Mouse (Mus musculus) hindbrain, embryonic 14.5 days (tissue): Measurements from ENCODE around the gene Glcci1. TPM values are rescaled to one million over a fixed set of nuclear protein-coding genes. Genes with fewer than 3 reads are reported as not detected.

Experiments used
- ATAC-seq: fragments of 200-750 bp; cut with Nextera tagmentation; 2 replicates; pipeline ENCODE4 v1.8.0; 2017; ENCODE audit warnings: moderate number of reproducible peaks, mild to moderate bottlenecking, moderate TSS enrichment, moderate library complexity; ENCODE audit not compliant: low FRiP score
- DNase-seq: peaks from one replicate; pipeline ENCODE4 v3.0.0-alpha.2; 2015; ENCODE audit warnings: low spot score
- H3K27ac ChIP-seq: fragments of 300-500 bp; sonication (generic); 2 replicates; pipeline ENCODE4 v1.5.1; 2014; ENCODE audit warnings: mild to moderate bottlenecking, moderate library complexity
- H3K27me3 ChIP-seq: fragments of 300-500 bp; sonication (generic); 2 replicates; pipeline ENCODE4 v1.6.1; 2014; ENCODE audit warnings: mild to moderate bottlenecking, low read length, mixed read lengths; ENCODE audit not compliant: control insufficient read depth, insufficient read depth
- H3K36me3 ChIP-seq: fragments of 300-500 bp; sonication (generic); replicated peaks from 2 replicates; pipeline ENCODE4 v1.6.1; 2014; ENCODE audit not compliant: control insufficient read depth, insufficient read depth
- H3K4me1 ChIP-seq: fragments of 300-500 bp; sonication (generic); replicated peaks from 2 replicates; pipeline ENCODE4 v1.6.1; 2014; ENCODE audit warnings: antibody characterized with exemption, low read length, mixed read lengths; ENCODE audit not compliant: control insufficient read depth, insufficient read depth
- H3K4me2 ChIP-seq: fragments of 300-500 bp; sonication (generic); replicated peaks from 2 replicates; pipeline ENCODE4 v1.6.1; 2014; ENCODE audit warnings: mild to moderate bottlenecking, moderate library complexity
- H3K4me3 ChIP-seq: fragments of 300-500 bp; sonication (generic); replicated peaks from 2 replicates; pipeline ENCODE4 v1.5.1; 2014; ENCODE audit warnings: mild to moderate bottlenecking, low read length
- H3K9ac ChIP-seq: fragments of 300-500 bp; sonication (generic); 2 replicates; pipeline ENCODE4 v1.6.1; 2014
- H3K9me3 ChIP-seq: fragments of 300-500 bp; sonication (generic); 2 replicates; pipeline ENCODE4 v1.6.1; 2016; ENCODE audit warnings: low read length; ENCODE audit not compliant: control insufficient read depth
- WGBS: fragments of 180-500 bp; shearing (Covaris S2); extraction: QIAGEN DNeasy Blood & Tissue Kit; methylation state at CpG from one replicate; pipeline ENCODE4 v1.1.7; 2014; 5-methylcytosine and 5-hydroxymethylcytosine counted together
- polyA plus RNA-seq: library from polyadenylated mRNA; unstranded; fragments of >200 nt; fragmentation: Nextera tagmentation; extraction: Ambion mirVana; gene quantifications from 2 replicates; pipeline ENCODE4 v1.2.1, GENCODE M21; 2014

Glcci1 gene
- polyA plus RNA-seq, 1 experiment from 2014 or later: 10.0 TPM

DNA sequence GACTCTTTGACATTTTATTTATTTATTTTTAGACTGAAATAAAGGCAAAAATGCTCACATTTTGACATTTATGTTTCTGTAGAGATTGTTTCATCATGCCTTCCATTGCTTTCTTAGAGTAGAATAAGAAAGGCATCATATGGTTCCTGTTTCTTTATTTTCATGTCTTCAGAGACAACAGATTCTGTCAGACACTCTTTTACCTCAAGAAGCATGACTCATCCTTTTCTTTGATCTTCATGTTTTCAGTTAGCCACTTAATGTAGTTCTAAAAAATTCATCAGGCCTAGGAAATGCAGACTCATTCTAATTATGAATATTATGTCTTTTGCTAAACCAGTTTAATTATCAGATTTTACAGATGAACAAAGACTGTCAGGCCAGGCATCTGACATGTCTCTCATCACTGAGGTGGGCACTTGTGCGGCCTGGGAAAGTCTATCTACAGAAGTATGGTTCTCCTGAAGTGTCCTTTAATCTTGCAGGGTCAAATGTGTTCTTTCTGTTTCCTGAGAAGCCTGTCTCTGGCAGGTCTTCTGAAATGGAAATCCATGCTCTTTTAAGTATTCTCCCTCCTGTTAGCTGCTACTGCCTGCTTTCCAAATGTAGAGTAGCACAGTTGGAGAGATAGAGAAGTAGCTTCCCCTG, 19.3 kb upstream of the Glcci1 start:
- H3K27me3 ChIP-seq: no peaks in the 10 kb centered on the region
- no peak overlapping the region for H3K9ac ChIP-seq
- no peaks in the 10 kb centered on the region for H3K4me1 ChIP-seq
- 94% methylated on average over 1 of the region's 1 CpGs for WGBS
- H3K36me3 ChIP-seq: no peaks in the 10 kb centered on the region
- ATAC-seq (no peak), DNase-seq (no peak)
- H3K27ac ChIP-seq: no peak overlapping the region
- no peak overlapping the region for H3K4me3 ChIP-seq
- no peaks in the 10 kb centered on the region for H3K9me3 ChIP-seq
- no peak overlapping the region for H3K4me2 ChIP-seq

DNA sequence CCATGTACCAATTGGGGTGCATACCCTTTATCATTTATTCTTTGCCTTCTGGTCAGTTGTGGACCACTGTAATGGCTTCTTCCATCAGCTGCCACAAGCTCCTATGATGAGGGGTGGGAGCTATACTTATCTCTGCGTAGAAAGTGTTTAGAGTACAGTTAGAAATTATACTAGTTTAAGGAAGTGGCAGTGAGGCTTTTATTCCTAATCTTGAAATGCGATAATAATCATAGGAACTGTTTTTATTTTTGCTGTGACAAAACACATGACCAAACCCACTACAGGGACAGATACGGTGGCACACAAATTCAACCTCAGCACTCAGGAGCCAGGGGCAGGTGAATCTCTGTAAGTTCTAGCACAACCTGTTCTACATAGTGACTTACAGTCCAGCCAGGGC, 17.2 kb upstream of the Glcci1 start:
- Histone ChIP-seq H3K4me1 (no peaks in the 10 kb centered on the region), H3K9ac (no peak overlapping the region), H3K9me3 (no peaks in the 10 kb centered on the region), H3K27ac (no peak overlapping the region), H3K27me3 (no peaks in the 10 kb centered on the region), H3K4me2 (no peak overlapping the region), H3K4me3 (no peak overlapping the region), H3K36me3 (no peaks in the 10 kb centered on the region)
- WGBS: 96% methylated on average over 3 of the region's 3 CpGs
- no peak for ATAC-seq
- no peak for DNase-seq

DNA sequence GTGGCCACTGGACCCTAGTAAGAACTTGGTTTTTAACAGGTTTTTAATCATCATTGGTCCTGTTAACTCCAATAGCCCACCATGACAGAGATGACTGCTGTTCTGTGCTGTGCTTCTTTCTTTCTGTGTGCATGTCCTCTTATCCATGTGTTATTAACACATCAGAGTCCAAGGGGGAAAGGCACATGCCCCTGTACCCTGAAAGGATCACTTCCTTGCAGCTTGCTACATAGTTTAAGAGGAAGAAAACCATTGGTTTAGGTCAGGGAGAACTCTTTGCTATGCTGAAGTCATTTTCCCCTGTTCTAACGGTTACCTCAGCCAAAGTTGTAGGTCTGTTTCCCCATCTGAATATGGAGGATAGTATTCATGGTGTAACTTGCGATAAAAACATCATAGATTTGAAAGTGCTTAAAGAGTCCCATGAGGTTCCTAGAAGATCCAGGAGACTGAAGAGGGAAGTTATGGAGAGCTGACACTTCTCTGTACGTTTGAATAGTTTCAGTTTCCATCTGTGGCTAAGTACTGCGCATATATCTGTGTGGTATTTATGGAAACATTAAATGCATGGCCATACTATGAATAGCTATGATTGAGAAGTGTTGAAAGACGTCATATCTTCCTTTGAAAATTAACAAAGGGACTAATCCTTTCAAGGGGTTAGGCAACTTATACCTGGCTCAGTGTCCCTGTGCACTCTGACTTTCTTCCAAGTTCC, 14.1 kb upstream of the Glcci1 start:
- DNase-seq (no peak), ATAC-seq (no peak)
- 89% methylated on average over 5 of the region's 5 CpGs for WGBS
- no peaks in the 10 kb centered on the region for H3K36me3 ChIP-seq
- H3K4me2 ChIP-seq: no peak overlapping the region
- H3K9me3 ChIP-seq: no peaks in the 10 kb centered on the region
- no peaks in the 10 kb centered on the region for H3K27me3 ChIP-seq
- no peak overlapping the region for H3K4me3 ChIP-seq
- no peaks in the 10 kb centered on the region for H3K4me1 ChIP-seq
- H3K9ac ChIP-seq: no peak overlapping the region
- no peak overlapping the region for H3K27ac ChIP-seq

GRCm38 (mm10) chr6:8495827-8496222, 13.6 kb upstream of the Glcci1 start:
- ATAC-seq: no peak
- Histone ChIP-seq H3K4me1 (no peaks in the 10 kb centered on the region), H3K9me3 (no peaks in the 10 kb centered on the region), H3K27me3 (no peaks in the 10 kb centered on the region), H3K4me3 (no peak overlapping the region), H3K9ac (no peak overlapping the region), H3K27ac (no peak overlapping the region), H3K36me3 (no peaks in the 10 kb centered on the region), H3K4me2 (no peak overlapping the region)
- DNase-seq: no peak
- WGBS: 90% methylated on average over 4 of the region's 4 CpGs

GRCm38 (mm10) chr6:8497234-8497867, 12.0 kb upstream of the Glcci1 start:
- Histone ChIP-seq H3K27ac (no peak overlapping the region), H3K9ac (no peak overlapping the region), H3K4me1 (no peaks in the 10 kb centered on the region), H3K4me3 (no peak overlapping the region), H3K4me2 (no peak overlapping the region), H3K9me3 (no peaks in the 10 kb centered on the region), H3K27me3 (no peaks in the 10 kb centered on the region), H3K36me3 (no peaks in the 10 kb centered on the region)
- DNase-seq (no peak), ATAC-seq (no peak)
- 82% methylated on average over 6 of the region's 6 CpGs for WGBS

DNA sequence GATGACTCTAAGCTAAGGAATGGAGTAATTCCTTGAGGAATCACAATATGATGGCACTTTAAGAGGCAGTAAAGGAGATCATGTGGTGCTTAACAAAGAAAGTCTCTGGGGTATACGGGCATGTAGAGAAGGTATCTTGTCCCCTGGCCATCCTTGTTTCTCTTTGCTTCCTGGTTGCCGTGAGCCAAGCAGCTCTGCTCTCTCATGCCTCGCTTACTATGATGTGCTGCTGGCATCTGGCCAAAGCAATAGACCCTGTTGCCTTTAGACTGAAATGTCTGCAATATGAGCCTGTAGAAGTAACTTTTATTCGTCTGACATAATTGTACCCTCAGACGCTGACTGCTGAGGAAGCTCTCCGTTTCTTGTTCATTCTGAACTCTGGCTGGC, 11.5 kb upstream of the Glcci1 start:
- Histone ChIP-seq H3K4me2 (no peak overlapping the region), H3K4me3 (no peak overlapping the region), H3K27ac (no peak overlapping the region), H3K36me3 (no peaks in the 10 kb centered on the region), H3K9ac (no peak overlapping the region), H3K27me3 (no peaks in the 10 kb centered on the region), H3K4me1 (no peaks in the 10 kb centered on the region), H3K9me3 (no peaks in the 10 kb centered on the region)
- no peak for DNase-seq
- WGBS: 67% methylated on average over 6 of the region's 6 CpGs
- no peak for ATAC-seq

DNA sequence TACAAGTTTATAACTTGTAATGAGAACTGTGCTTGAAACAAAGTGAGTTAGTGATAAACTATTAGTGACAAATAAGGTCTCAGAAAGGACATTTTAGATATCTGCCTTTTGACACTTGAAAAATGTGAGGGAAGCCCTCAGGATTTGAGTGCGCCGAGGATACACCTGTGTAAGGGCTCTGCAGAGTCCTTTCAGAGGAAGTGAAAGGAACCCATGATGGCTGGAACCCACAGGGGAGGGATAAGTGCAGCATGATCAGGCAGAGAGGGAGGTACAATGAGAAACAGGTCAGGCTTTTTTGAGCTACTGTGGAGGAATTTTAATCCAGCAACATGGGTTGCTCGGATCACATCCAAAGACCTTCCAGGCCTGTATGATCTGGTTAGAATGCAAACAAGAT, 10.4 kb upstream of the Glcci1 start:
- no peaks in the 10 kb centered on the region for H3K27me3 ChIP-seq
- ATAC-seq (no peak), DNase-seq (no peak)
- no peaks in the 10 kb centered on the region for H3K36me3 ChIP-seq
- H3K27ac ChIP-seq: no peak overlapping the region
- 89% methylated on average over 3 of the region's 3 CpGs for WGBS
- no peaks in the 10 kb centered on the region for H3K9me3 ChIP-seq
- H3K9ac ChIP-seq: no peak overlapping the region
- H3K4me2 ChIP-seq: no peak overlapping the region
- H3K4me3 ChIP-seq: no peak overlapping the region
- H3K4me1 ChIP-seq: no peaks in the 10 kb centered on the region

- 28% methylated on average over 3 of the region's 3 CpGs for whole genome bisulfite sequencing
- no peak overlapping the region for H3K9ac ChIP-seq
- H3K4me3 ChIP-seq: no peak overlapping the region
- no peaks in the 10 kb centered on the region for H3K27me3 ChIP-seq
- no peaks in the 10 kb centered on the region for H3K36me3 ChIP-seq
- ATAC-seq (no peak), DNase-seq (no peak)
- no peaks in the 10 kb centered on the region for H3K9me3 ChIP-seq
- 0 out of 2 replicates have a peak, but pooled peaks cover 3% of the 10 kb centered on the region for H3K4me1 ChIP-seq
- H3K4me2 ChIP-seq: no peak overlapping the region
- H3K27ac ChIP-seq: no peak overlapping the region
Measured at GRCm38 (mm10) chr6:8503953-8504352, 5.4 kb upstream of the Glcci1 start.

DNA sequence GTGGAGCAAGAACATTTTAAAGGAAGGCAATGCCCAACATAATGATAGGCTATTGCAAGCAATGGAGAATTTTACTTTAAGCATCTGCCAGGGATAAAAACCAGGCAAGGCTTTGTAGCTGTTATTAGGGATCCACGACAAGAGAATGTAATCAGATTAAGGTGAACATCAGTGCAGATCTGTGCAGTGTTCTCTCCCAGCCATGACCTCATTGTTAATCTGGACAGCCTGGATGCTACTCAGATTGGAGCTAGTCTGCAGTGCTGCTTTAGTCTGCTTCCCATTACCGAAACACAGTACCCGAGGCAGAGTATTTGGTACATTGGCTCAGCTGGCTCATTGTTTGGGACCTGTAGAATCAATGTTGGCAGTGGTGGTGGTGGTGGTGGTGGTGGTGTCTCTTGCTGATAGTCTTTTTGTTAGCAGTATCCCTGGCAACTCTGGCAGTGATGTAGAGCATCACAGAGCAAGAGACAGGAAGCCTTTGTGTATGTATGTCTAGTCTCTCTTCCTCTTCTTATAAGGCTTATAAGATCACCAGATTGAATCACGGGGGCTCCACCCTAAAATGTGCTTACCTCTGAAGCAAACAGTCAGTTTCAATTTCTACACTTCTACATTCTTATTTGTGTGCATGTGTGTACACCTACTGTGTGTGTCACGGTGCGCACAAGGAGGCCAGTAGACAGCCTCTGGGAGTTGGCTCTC, 4.7 kb upstream of the Glcci1 start:
- Histone ChIP-seq H3K27me3 (no peaks in the 10 kb centered on the region), H3K27ac (no peak overlapping the region), H3K36me3 (no peaks in the 10 kb centered on the region), H3K4me3 (no peak overlapping the region), H3K9me3 (no peaks in the 10 kb centered on the region), H3K4me2 (no peak overlapping the region), H3K4me1 (0 out of 2 replicates have a peak, but pooled peaks cover 3% of the 10 kb centered on the region), H3K9ac (no peak overlapping the region)
- 85% methylated on average over 6 of the region's 6 CpGs for WGBS
- ATAC-seq (no peak), DNase-seq (no peak)
